Mouse (Mus musculus) layer of hippocampus, adult 11-12 months (tissue): ENCODE measurements around the gene Eppin.

Experiments used
- DNase-seq: peaks from one replicate; pipeline ENCODE4 v3.0.0; 2022; ENCODE audit warnings: low spot score

Eppin gene

DNA sequence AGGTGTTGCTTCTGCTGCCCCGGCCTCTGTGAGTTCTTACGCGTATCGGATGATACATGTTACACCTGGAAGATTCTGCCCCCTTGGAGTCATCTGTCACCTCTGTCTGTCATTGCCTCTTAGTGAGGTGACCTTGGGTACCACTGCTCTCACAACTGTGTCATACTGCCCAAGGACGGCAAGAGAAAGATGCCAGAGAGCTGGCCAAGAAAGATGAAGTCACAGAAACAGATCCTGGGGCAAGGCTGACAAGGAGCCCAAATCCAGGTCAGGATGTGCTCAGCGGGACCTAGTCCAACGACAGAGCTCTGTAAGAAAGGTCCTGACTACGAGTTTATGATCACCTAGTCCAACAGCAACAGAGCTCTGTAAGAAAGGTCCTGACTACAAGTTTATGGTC, 33.3 kb downstream of the Eppin start:
- DNase-seq, result no peak

DNA sequence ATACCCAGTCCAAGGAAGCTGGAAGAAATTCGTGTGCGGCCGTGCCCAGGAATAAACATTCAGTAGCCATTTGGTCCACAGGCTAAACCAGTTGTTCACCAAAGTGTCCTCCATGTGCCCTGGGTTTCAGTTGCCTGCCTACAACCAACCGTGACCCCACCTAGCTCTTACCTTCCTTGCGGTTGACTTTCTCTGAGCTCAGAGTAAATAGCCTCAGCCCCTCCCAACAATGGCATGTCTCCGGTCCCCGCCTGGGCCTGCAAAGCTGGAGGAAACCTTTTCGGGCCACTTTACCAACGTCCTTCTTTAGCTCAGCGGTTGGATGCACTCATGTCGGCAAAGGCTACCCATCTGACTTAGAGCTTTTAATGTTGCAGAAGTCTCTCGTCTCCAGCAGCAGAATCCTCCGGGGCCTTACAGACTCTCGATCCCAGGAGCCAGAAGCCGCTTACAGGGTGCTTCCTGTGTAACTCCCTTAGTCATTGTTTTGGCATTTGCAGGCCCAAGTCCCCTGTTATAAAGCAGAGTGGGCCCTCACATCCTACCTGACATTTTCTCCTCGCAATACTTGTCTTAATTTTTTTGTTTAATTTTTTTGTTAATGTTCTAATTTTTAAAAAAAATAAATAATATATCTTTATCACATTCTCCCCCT, 34.3 kb downstream of the Eppin start:
- no peak for DNase-seq

DNA sequence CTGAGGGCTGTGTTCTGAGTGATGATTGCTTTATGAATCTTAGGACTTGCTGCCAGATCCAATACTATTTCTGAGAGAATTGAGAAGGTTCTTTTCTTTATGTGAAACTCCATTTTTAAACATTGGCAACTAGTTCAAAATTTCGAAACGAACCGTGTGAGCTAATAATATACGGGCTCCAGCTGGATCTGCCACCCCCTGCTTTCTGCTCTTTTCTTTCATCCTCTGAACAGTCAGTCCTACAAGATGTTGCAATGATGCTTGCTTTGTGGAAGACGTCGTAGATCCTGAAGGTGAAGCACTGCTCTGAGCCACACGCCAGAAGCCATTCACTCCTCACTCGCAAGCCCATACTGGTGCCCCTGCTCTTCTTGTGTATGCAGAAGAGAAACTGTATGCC, 35.0 kb downstream of the Eppin start:
- peak; percentile 27 for DNase-seq

DNA sequence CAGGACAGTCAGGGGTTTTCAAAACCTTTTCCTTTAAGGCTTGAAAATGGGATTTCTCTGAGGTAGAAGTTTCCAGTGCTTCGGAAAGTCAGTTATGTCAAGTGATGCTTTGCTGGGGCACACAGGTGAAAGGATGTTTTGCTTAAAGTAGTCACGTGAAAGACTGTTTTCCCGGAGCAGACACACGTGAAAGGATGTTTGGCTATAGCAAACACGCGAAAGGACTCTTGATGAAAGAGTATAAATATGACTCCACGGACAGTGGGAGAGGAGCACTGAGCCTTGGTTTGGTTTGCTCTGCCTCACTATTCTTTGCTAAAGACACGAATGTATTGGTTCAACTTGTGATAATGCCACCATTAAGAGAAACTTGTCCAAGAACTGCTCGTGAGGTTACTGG, 41.9 kb downstream of the Eppin start:
- DNase-seq, result no peak

DNA sequence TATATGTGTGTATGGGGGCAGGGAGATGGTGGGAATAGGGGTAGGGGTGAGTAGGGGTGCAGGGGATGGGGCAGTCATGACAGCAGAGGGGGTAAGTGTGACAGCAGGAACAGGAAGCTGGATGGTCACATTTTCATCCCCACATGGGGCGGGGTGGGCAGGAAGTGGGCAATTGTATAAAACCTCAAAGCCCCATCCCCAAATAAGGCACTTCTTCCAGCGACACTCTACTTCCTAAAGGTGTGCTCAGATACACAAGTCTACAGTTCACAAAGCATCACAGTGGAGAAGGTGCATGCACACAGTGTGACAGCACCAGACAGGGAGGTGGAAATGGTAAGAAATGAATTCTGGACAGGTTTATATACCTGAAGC, 42.5 kb downstream of the Eppin start:
- no peak for DNase-seq

DNA sequence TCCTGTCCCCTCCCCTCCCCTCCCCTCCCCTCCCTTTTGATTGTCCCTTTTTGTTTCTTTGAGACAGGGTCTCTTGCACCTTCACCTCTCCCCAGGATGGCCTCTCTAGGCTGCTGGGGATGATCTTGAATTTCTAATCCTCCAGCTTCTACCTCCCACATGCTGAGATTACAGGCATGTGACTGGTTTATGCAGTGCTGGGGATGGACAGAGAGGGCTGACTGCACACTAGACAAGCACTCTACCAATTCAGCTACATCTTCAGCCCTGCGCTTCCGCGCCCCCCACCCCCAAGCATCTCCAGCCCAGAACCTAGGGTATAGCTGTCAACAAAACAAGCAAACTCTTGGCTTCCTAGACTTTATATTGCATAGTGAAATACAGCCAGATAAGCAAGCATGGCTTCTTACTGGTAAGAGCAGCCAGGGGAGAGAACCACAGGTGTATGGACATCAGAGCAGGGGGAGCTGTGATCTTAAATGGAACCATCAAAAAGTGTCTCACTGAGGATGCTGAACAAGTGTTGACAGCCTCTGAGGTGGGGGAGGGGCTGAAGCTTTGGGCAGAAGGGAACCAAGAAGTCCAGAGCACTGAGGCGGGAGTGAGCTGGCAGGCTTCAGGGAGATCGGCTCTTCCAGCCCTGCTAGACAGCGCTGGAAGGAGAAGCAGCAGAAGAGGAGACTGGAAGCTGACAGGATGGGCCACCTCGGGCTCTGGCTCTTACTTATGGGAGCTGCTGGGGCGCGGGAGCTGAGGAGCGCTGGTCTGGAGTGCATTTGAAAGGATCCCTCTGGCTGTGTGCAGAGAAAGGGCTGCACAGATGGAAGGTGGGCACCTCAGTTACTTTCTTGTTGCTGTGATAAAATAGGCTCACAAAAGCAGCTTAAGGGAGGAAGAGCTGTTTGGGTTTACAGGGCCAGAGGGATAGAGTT, 43.2 kb downstream of the Eppin start:
- peak; percentile 30 for DNase-seq

DNA sequence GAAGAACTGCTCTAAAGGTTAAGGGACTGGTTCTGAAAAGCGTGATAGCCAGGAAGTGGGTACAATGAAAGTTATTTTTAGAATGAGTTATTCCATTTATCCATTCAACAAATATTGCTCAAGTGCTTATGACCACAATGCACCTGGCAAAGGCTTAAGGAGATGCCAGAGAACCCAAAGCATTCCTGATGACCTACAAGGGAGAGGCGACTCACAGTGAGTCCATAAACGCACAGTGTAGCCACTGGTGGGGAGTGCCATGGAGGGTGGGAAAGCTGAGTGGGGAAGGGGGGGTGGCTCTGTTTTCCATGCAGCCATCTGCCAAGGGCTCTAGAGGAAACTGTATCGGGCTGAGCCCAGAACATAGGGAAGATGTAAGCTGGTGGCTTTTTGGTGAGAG, 44.1 kb downstream of the Eppin start:
- no peak for DNase-seq

DNA sequence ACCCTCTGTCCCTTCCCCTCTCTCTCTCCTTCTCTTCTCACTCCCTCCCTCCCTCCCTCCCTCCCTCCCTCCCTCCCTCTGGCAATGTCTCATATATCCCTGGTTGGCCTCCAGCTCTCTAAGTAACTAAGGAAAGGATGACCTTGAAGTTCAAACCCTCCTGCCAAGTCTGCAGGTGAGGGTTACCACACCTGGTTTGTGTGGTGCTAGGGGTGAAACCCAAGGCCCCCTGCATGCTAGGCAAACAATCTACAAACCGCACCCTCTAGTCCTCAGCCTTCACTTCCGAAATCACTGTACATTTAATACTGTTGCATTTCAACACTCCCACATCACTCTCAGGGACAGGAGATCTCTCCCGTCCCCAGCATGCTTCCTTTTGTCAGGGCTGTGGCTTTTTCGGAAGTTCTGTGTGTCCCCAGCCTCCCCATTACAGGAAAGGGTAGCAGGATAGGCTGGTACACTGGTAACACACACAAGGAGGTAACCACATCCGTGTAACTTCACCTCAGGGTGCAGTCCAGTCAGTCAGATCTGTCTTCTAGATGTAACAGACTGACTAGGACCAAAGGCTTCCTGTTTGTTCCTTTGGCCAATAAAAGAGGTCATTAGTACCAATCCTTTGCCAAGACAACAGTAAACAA, 48.8 kb downstream of the Eppin start:
- DNase-seq, result no peak

DNA sequence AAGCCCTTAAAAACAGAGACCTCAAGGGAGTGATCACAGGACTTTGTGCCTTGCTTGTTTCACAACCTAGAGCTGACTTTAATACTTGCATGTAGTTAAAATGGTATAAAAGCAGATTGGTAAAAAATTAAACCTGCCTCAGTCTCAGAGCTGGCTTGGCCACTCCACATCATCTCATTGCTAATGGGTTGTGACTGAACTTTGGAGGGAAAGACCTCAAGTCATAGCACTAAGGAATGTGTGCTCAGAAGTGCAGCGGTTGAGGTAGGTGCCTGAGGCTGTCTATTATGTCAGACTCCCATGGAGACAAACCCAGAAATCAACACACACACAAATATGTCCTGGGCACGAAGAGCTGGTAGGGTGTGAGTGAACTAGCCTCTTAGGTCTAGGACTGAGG, 49.6 kb downstream of the Eppin start:
- DNase-seq, result no peak

DNA sequence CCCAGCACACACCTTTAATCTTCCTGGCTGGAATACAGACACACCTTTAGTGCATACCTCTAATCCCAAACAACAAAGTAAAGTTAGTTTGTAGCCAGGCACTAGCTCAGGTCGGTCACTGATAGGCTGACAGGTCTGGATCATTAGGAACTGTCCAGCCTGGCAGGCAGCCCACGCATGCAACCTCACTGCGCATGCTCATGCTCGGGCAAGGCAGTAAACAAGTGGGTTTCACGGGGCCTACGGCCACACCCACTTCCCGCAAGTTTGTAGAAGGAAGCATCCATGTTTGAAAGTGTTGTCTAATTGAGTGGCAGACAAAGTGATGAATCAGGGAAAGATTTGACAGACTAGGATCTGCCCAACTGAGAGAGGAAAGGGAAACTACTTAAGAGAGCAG, 50.8 kb downstream of the Eppin start:
- no peak for DNase-seq

DNA sequence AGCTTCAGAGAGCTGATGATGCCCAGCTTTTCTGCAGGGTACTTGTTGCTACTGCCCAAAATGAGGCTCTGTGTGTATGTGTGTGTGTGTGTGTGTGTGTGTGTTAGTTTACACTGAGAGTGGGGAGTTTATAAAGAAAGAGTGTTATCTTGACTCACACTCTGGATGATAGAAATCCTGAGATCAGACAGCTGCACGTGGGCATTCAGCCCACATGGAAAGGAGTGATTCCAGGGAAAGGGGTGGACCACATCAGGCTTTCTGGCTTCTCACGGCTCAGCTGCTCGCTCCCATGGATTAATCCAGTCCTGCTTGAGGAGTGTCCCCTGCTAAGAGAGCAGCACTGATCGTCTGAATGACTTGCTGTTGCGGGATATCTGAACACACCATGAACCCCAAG, 51.3 kb downstream of the Eppin start:
- peak; percentile 54 for DNase-seq

DNA sequence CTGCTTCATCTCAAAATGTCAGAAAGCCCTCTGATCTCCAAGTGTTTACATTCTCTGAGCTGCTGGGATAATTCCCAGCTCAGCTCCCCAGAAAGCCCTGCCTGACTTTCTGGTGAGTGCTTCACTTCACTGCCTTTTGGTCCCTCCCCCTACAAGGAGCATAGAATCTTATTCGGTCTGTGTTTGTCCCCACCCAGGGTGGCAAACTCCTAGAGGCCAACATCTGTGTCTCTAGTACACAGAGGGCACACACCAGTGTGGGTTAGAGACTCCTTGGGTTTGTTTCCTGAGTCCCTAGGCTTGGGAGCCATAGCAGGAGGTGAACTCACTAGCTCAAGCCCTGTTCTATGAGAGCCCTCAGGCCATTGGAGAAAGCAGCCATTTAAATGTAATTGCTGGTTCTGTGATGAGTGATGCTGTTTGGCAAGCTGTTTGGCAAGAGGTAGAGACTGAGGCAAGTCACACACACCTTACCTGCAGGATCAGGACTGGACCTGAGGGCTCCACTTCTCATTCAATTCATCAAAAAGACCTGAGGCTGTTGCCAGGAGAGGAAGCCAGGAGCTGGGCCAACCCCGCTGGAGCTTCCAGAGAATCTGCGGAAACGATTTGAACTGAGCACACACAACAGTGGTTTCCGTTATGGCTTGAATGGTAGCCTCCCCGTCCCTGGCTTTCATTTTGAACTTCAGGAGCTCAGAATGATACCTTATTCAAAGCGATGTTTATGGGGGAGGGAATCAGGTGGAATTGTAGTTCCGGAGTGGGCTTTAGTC, 52.6 kb downstream of the Eppin start:
- DNase-seq, result no peak
